Mouse (Mus musculus) embryo, embryonic 9.5 days (tissue): Measurements from ENCODE around the gene Gm4133.
"Not testable (repeated sequence)": the region's sequence is repeated elsewhere in the genome, so short reads cannot be mapped to it uniquely, and the experiment has no call there.

Source experiments
- DNase-seq: peaks from one replicate; pipeline ENCODE4 v3.0.0-alpha.2; 2017; ENCODE audit errors: extremely low spot score

The Gm4133 gene

DNA sequence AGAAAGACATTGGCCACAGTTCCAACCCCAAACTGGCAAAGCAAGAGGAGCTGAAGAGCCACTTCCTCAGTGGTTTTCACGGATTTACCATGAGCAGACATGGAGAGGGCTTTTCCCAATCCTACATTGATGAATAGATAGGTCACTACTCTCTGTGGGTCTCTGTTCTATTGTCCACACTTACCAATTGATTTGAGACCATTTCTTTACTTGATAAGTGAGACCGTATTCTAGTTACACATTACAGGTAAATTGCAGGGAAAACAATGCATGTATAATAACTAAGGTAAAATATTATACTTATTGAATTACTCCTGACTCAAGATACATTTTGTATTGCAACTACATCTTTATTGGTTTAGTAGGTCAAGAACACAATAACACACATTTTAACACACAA, at the start of gene Gm4133:
TSS of gene Gm4133 (minus strand) at position 101 of the 400 bp plus-strand sequence.
- DNase-seq, result not testable (repeated sequence)

GRCm38 (mm10) chr7:20375310-20375709, 41.4 kb upstream of the Gm4133 start, which contains the start of gene Gm5728:
Gene Gm5728, minus strand, starts transcription at chr7:20375410.
- not testable (repeated sequence) for DNase-seq
